Mouse (Mus musculus): Measurements from ENCODE around the gene Neurod6.

The Neurod6 gene

DNA sequence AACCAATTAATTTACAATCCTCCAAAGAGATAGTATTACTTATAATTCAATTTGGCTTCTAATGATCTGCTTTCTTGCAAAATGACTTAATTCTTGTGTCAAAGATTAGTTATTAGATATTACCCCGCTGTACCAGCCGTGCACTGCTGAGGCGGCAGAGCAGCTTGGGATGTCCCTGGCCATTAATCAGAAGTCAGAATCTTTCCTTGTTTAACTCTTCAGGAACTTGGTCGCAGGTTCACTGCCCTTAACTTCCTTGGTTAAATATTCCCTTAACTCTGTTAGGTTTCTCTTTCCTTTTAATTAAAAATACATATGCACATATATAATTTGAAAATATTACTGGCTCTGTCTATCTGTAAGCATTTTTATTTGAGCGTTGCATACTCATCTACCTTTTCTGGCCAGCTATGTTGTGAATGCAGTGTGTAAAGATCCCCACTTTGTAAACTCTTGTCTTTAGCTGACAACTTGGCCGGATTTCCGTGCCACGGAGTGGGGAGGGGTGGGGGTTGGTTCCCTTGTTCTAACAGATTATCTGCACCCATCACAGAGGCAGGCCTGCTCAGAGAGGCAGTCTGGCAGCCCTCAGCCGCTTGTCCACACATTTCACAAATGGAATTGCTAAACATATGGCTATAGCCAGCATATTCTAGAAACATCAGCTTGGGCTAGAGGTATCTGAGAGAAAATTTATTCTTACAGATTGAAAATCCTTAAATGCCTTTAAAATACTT, 34.1 kb downstream of the Neurod6 start:
- peak; percentile 80 for ATAC-seq (ENCODE audit: low TSS enrichment)

DNA sequence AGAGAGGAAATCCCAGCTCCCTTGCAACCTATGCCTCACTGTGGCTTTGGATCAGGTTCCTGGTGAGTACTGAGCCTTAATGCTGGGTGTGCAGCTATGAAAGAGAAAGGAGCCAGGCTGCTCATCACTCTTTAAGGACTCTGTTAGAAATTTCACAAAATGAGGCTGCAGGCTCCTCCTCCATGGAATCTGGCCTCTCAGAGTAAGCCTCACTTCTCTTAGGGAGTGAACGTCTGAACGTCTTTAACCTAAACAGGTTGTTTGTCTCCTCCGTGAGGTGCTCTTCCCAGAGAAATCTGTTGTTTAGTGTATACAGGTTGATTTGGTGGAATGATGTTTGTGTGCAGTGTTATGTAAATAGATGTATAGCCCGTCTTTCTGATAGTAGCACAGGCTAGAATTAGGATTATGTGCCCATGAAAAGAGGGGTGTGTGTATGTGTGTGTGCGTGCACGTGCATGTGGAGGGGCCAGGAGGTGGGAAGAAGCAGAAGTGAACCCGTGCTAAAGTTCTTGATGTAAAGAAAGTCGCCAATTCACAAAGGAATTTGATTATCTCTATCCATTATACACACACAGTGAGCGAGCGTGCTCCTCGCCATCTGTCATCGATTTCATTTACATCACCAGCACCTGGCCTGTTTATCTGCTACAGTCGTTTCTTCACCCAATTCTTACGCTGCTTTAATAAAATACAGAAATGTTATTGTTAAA, 34.8 kb downstream of the Neurod6 start:
- ATAC-seq (ENCODE audit: low TSS enrichment), result no peak

GRCm38 (mm10) chr6:55634662-55635061, 46.4 kb downstream of the Neurod6 start:
- ATAC-seq (ENCODE audit: low TSS enrichment), result no peak

Data from frontal cortex, adult (tissue).